Mouse (Mus musculus) gastrocnemius, postnatal 25 days (tissue): ENCODE results near the gene Fam129a. TPM values are rescaled to one million over a fixed set of nuclear protein-coding genes. Genes with fewer than 3 reads are reported as not detected.

ENCODE experiments used
- DNase-seq: peaks from one replicate; pipeline ENCODE4 v3.0.0; 2022
- total RNA-seq, 2 experiments: library from RNA; stranded (reverse); gene quantifications; 1 replicate in 1 of 2; 2 replicates in 1 of 2; pipeline ENCODE4 v1.2.3; 2021

Gene Fam129a
- total RNA-seq, 2 experiments from 2014 or later = 9.7 to 15.8 TPM

GRCm38 (mm10) chr1:151667351-151668074 lies 96.5 kb downstream of the Fam129a start:
- DNase-seq = no peak

GRCm38 (mm10) chr1:151670006-151670591 lies 99.1 kb downstream of the Fam129a start:
- DNase-seq = no peak

- no peak for DNase-seq
These were observed 104.7 kb downstream of the Fam129a start for GRCm38 (mm10) chr1:151675684-151676083.

GRCm38 (mm10) chr1:151677185-151677809 lies 106.3 kb downstream of the Fam129a start:
- DNase-seq = no peak

GRCm38 (mm10) chr1:151677975-151678374 lies 107.0 kb downstream of the Fam129a start:
- no peak for DNase-seq

- DNase-seq = no peak
These were observed 108.2 kb downstream of the Fam129a start for GRCm38 (mm10) chr1:151679153-151679552.

- no peak for DNase-seq
These were observed 109.1 kb downstream of the Fam129a start for GRCm38 (mm10) chr1:151679883-151680613.

GRCm38 (mm10) chr1:151680971-151681370 lies 110.0 kb downstream of the Fam129a start:
- no peak for DNase-seq

- DNase-seq = no peak
These were observed 111.9 kb downstream of the Fam129a start for GRCm38 (mm10) chr1:151682896-151683295.

GRCm38 (mm10) chr1:151684451-151684892 lies 113.5 kb downstream of the Fam129a start:
- peak; percentile 79 for DNase-seq

GRCm38 (mm10) chr1:151684978-151685377 lies 114.0 kb downstream of the Fam129a start:
- DNase-seq = no peak

- DNase-seq = peak; percentile 29
These were observed 114.8 kb downstream of the Fam129a start for GRCm38 (mm10) chr1:151685666-151686309.

- DNase-seq = peak; percentile 67
These were observed 115.7 kb downstream of the Fam129a start for GRCm38 (mm10) chr1:151686696-151687095.

GRCm38 (mm10) chr1:151689032-151689431 lies 118.0 kb downstream of the Fam129a start:
- no peak for DNase-seq

- DNase-seq = no peak
These were observed 118.6 kb downstream of the Fam129a start for GRCm38 (mm10) chr1:151689561-151689960.

- no peak for DNase-seq
These were observed 119.1 kb downstream of the Fam129a start for GRCm38 (mm10) chr1:151690061-151690460.

GRCm38 (mm10) chr1:151690583-151691193 lies 119.7 kb downstream of the Fam129a start:
- peak; percentile 21 for DNase-seq

GRCm38 (mm10) chr1:151692867-151693266 lies 121.9 kb downstream of the Fam129a start:
- DNase-seq = peak; percentile 84

- no peak for DNase-seq
These were observed 125.8 kb downstream of the Fam129a start for GRCm38 (mm10) chr1:151696751-151697150.

- DNase-seq = no peak
These were observed 127.1 kb downstream of the Fam129a start for GRCm38 (mm10) chr1:151697901-151698641.

GRCm38 (mm10) chr1:151699363-151699762 lies 128.4 kb downstream of the Fam129a start:
- no peak for DNase-seq
